7 mouse cellular contexts compared by ENCODE assay signal in the genomic region with DNA sequence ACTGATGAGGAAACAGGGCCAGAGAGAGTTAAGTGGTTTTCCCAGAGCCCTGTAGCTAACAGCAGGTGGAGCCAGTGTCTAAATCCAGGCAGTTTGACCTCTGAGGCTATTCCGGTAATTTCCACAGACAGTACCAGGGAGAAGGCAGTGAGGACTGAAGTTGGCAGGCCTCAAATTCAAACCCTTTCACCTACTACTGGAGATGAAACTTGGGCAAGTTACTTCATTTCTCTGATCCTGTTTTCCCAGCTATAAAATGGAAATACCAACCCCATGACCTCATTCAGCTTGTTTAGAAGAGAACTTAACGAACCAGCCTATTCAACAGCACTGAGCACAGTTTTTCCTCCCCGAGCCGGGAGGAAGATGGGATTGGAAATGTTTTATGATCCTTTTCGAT. TPM values are rescaled to one million over a fixed set of nuclear protein-coding genes. Genes with fewer than 3 reads are reported as not detected.
DNase-seq lines count a peak whose midpoint lies in the region; ATAC-seq and TF ChIP-seq lines count a peak whose summit lies in the region.

No protein-coding gene starts in this region.

- H3K4me2 ChIP-seq in hindbrain, embryonic 13.5 days, result 0 out of 2 replicates have a peak overlapping the region, but pooled peaks have one; percentile 50
- H3K4me2 ChIP-seq in myocyte (ENCODE audit: low read depth), result peak overlapping the region; percentile 90

- 27% methylated on average over 5 of the region's 5 CpGs for WGBS in hindbrain, embryonic 13.5 days
- 25% methylated on average over 5 of the region's 5 CpGs for WGBS in limb, embryonic 10.5 days

- no peaks in the 10 kb centered on the region for H3K9me3 ChIP-seq in hindbrain, embryonic 13.5 days
- no peaks in the 10 kb centered on the region for H3K9me3 ChIP-seq in limb, embryonic 10.5 days (replicated peaks)

- peak overlapping the region; percentile 63 for H3K4me3 ChIP-seq in gastrocnemius, adult 2 months
- H3K4me3 ChIP-seq in hindbrain, embryonic 13.5 days, result no peak overlapping the region
- 0 out of 2 replicates have a peak overlapping the region, but pooled peaks have one; percentile 37 for H3K4me3 ChIP-seq in limb, embryonic 10.5 days
- H3K4me3 ChIP-seq in myocyte, result no peak overlapping the region

- no peaks in the 10 kb centered on the region for H3K36me3 ChIP-seq in hindbrain, embryonic 13.5 days
- H3K36me3 ChIP-seq in limb, embryonic 10.5 days, result no peaks in the 10 kb centered on the region
- H3K36me3 ChIP-seq in myocyte (ENCODE audit: control insufficient read depth, insufficient read depth), result peaks cover 7% of the 10 kb centered on the region

- peaks cover 59% of the 10 kb centered on the region for H3K79me2 ChIP-seq in myocyte (ENCODE audit: control insufficient read depth, insufficient read depth)

- intact Hi-C loops in gastrocnemius, adult 2 months (cut with DNase I), result loop anchor here (2.0 to 5.0 kb wide), 3 partner anchors 42 to 148 kb away; partner anchors contain the start of gene Wwtr1

- H3K27me3 ChIP-seq in hindbrain, embryonic 13.5 days, result no peaks in the 10 kb centered on the region
- H3K27me3 ChIP-seq in limb, embryonic 10.5 days (ENCODE audit: low read depth, poor library complexity, severe bottlenecking), result no peaks in the 10 kb centered on the region
- H3K27me3 ChIP-seq in myocyte (ENCODE audit: control insufficient read depth, insufficient read depth, insufficient read length), result no peaks in the 10 kb centered on the region

- TF ChIP-seq POLR2A in myocyte (IDR thresholded peaks at IDR 0.05; ENCODE audit: insufficient read length, low read depth), result no peak

- H3K9ac ChIP-seq in hindbrain, embryonic 13.5 days, result no peak overlapping the region

- H3K27ac ChIP-seq in gastrocnemius, adult 2 months, result peak overlapping the region; percentile 81
- H3K27ac ChIP-seq in hindbrain, embryonic 13.5 days, result peak overlapping the region; percentile 66
- H3K27ac ChIP-seq in limb, embryonic 10.5 days, result peak overlapping the region; percentile 79

- DNase-seq in ZHBTc4 (ENCODE audit: low read depth, low spot score), result peak; percentile 78
- peak; percentile 55 to 56 for DNase-seq in cerebellum, postnatal 10 days
- DNase-seq in gastrocnemius, adult 2 months, result peak; percentile 62
- DNase-seq in limb, embryonic 10.5 days (ENCODE audit: low spot score), result peak; percentile 50

- peak; percentile 94; the same call in 1 of the 2 replicates for TF ChIP-seq CTCF in gastrocnemius, adult 2 months (IDR thresholded peaks at IDR 0.05)

- no peak overlapping the region for H3ac ChIP-seq in myocyte (ENCODE audit: control insufficient read depth, insufficient read length)

- H3K4me1 ChIP-seq in hindbrain, embryonic 13.5 days (replicated peaks), result peaks cover 25% of the 10 kb centered on the region
- peaks cover 37% of the 10 kb centered on the region for H3K4me1 ChIP-seq in limb, embryonic 10.5 days

- ATAC-seq in hindbrain, embryonic 13.5 days (ENCODE audit: low FRiP score), result no peak
- no peak for ATAC-seq in activated CD4-positive, CD25-positive, alpha-beta regulatory T cell, adult 4 months

TF ChIP-seq in myocyte, 11 proteins besides CTCF, POLR2A, EP300 and RAD21:
- TF ChIP-seq POLR2AphosphoS2 (IDR thresholded peaks at IDR 0.05; ENCODE audit: insufficient read length, low read depth) (no peak), MAX (IDR thresholded peaks at IDR 0.05; ENCODE audit: low read depth) (no peak), MYOD1 (IDR thresholded peaks at IDR 0.05; ENCODE audit: control insufficient read depth in 1 of 3, insufficient read length in 2 of 3, low read depth in 2 of 3) (no peak), USF1 (IDR thresholded peaks at IDR 0.05; ENCODE audit: low read depth) (no peak), E2F4 (IDR thresholded peaks at IDR 0.05; ENCODE audit: insufficient read depth) (no peak), TCF12 (IDR thresholded peaks at IDR 0.05; ENCODE audit: insufficient read depth, poor library complexity, severe bottlenecking) (no peak), CEBPB (IDR thresholded peaks at IDR 0.05; ENCODE audit: insufficient read depth, poor library complexity, severe bottlenecking) (no peak), MYOG (IDR thresholded peaks at IDR 0.05; ENCODE audit: control insufficient read depth in 1 of 3, insufficient read depth in 1 of 3, insufficient read length in 2 of 3, low read depth in 2 of 3) (no peak), TCF3 (IDR thresholded peaks at IDR 0.05; ENCODE audit: insufficient read length, low read depth) (no peak), SRF (IDR thresholded peaks at IDR 0.05; ENCODE audit: control insufficient read depth, insufficient read length, low read depth) (no peak), REST (IDR thresholded peaks at IDR 0.05; ENCODE audit: insufficient read depth, insufficient read length) (no peak)

RNA-seq across cellular contexts. Expression of gene Tm4sf4, which starts 45.2 kb away (rescaled TPM):
- total RNA-seq in gastrocnemius, adult 2 months (2021), result not detected
- 0.17 and 0.32 TPM in 2 replicates for polyA plus RNA-seq in hindbrain, embryonic 13.5 days (2015; fragmentation: Nextera tagmentation; extraction: Ambion mirVana)
- polyA plus RNA-seq in limb, embryonic 10.5 days (2016; fragmentation: Nextera tagmentation; extraction: Ambion mirVana), result not detected in 2 replicates
- polyA plus RNA-seq in myocyte (2012; fragmentation: generic; extraction: Trizol), result 0.08 TPM
- not detected for polyA plus RNA-seq in activated CD4-positive, CD25-positive, alpha-beta regulatory T cell, adult 4 months (2017; shearing (Covaris generic))

Comparison
In these comparisons a context has a peak if more than half of its experiments do, and no peak if none do; other contexts are left out.
1. H3K4me3 ChIP-seq: peak in gastrocnemius, adult 2 months (single experiment) and limb, embryonic 10.5 days (single experiment); none in hindbrain, embryonic 13.5 days (single experiment) and myocyte (single experiment).
2. Peak in every context shown above with its lines, with median percentiles within 50 percentile points of each other: DNase-seq and H3K27ac ChIP-seq.